Mouse (Mus musculus) lung, embryonic 14.5 days (tissue): ENCODE results near the gene Chst1. TPM values are rescaled to one million over a fixed set of nuclear protein-coding genes. Genes with fewer than 3 reads are reported as not detected.

Experiments used
- ATAC-seq: fragments of 200-750 bp; cut with Nextera tagmentation; 2 replicates; pipeline ENCODE4 v1.8.0; 2017; ENCODE audit warnings: mild to moderate bottlenecking, moderate TSS enrichment, moderate library complexity; ENCODE audit not compliant: insufficient read depth
- DNase-seq: peaks from one replicate; pipeline ENCODE4 v3.0.0-alpha.2; 2015
- H3K27ac ChIP-seq: fragments of 300-500 bp; sonication (generic); 2 replicates; pipeline ENCODE4 v1.5.1; 2014; ENCODE audit warnings: low read depth, mild to moderate bottlenecking, moderate library complexity
- H3K27me3 ChIP-seq: fragments of 300-500 bp; sonication (generic); 2 replicates; pipeline ENCODE4 v1.6.1; 2014; ENCODE audit warnings: low read length, control low read depth; ENCODE audit not compliant: insufficient read depth
- H3K36me3 ChIP-seq: fragments of 300-500 bp; sonication (generic); 2 replicates; pipeline ENCODE4 v1.6.1; 2014; ENCODE audit warnings: control low read depth; ENCODE audit not compliant: insufficient read depth
- H3K4me1 ChIP-seq: fragments of 300-500 bp; sonication (generic); 2 replicates; pipeline ENCODE4 v1.6.1; 2014; ENCODE audit warnings: antibody characterized with exemption, control low read depth; ENCODE audit not compliant: insufficient read depth
- H3K4me2 ChIP-seq: fragments of 300-500 bp; sonication (generic); 2 replicates; pipeline ENCODE4 v1.6.1; 2014; ENCODE audit warnings: mild to moderate bottlenecking
- H3K4me3 ChIP-seq: fragments of 300-500 bp; sonication (generic); 2 replicates; pipeline ENCODE4 v1.5.1; 2014; ENCODE audit warnings: low read depth, low read length
- H3K9ac ChIP-seq: fragments of 300-500 bp; sonication (generic); 2 replicates; pipeline ENCODE4 v1.6.1; 2014
- H3K9me3 ChIP-seq: fragments of 300-500 bp; sonication (generic); 2 replicates; pipeline ENCODE4 v1.6.1; 2016; ENCODE audit warnings: low read depth, low read length, control low read depth
- CTCF ChIP-seq: IDR thresholded peaks from 2 replicates; pipeline ENCODE4 v1.5.1; 2016; ENCODE audit warnings: antibody characterized with exemption, low read depth
- WGBS: fragments of 180-500 bp; shearing (Covaris S2); extraction: QIAGEN DNeasy Blood & Tissue Kit; methylation state at CpG from one replicate; pipeline ENCODE4 v1.1.7; 2014; 5-methylcytosine and 5-hydroxymethylcytosine counted together
- polyA plus RNA-seq: library from polyadenylated mRNA; unstranded; fragments of >200 nt; fragmentation: Nextera tagmentation; extraction: Ambion mirVana; gene quantifications from 2 replicates; pipeline ENCODE4 v1.2.1, GENCODE M21; 2014

The Chst1 gene
- polyA plus RNA-seq, 1 experiment from 2014 or later = 1.8 TPM

- Histone ChIP-seq H3K27me3 (no peaks in the 10 kb centered on the region), H3K4me1 (no peaks in the 10 kb centered on the region), H3K27ac (no peak overlapping the region), H3K9me3 (no peaks in the 10 kb centered on the region), H3K9ac (no peak overlapping the region), H3K4me3 (no peak overlapping the region), H3K36me3 (no peaks in the 10 kb centered on the region), H3K4me2 (no peak overlapping the region)
- ATAC-seq (peak; percentile 9; the same call in 1 of the 2 replicates), DNase-seq (peak; percentile 89)
- 53% methylated on average over 4 of the region's 4 CpGs for WGBS
- peak; percentile 96 for TF ChIP-seq CTCF
These were observed 9.5 kb downstream of the Chst1 start for GRCm38 (mm10) chr2:92608810-92609581.

- WGBS = 80% methylated on average over 3 of the region's 3 CpGs
- Histone ChIP-seq H3K27me3 (no peaks in the 10 kb centered on the region), H3K9ac (no peak overlapping the region), H3K36me3 (no peaks in the 10 kb centered on the region), H3K4me3 (no peak overlapping the region), H3K9me3 (no peaks in the 10 kb centered on the region), H3K4me1 (no peaks in the 10 kb centered on the region), H3K4me2 (no peak overlapping the region), H3K27ac (no peak overlapping the region)
- DNase-seq (no peak), ATAC-seq (no peak)
- TF ChIP-seq CTCF = no peak
These were observed 10.3 kb downstream of the Chst1 start for GRCm38 (mm10) chr2:92609704-92610379.

GRCm38 (mm10) chr2:92613645-92614044 is 14.1 kb downstream of the Chst1 start:
- DNase-seq (no peak), ATAC-seq (no peak)
- WGBS = 87% methylated on average over 15 of the region's 15 CpGs
- no peaks in the 10 kb centered on the region for H3K4me1 ChIP-seq
- TF ChIP-seq CTCF = no peak
- H3K9ac ChIP-seq = no peak overlapping the region
- H3K4me2 ChIP-seq = no peak overlapping the region
- H3K9me3 ChIP-seq = no peaks in the 10 kb centered on the region
- H3K4me3 ChIP-seq = no peak overlapping the region
- no peaks in the 10 kb centered on the region for H3K27me3 ChIP-seq
- H3K27ac ChIP-seq = no peak overlapping the region
- no peaks in the 10 kb centered on the region for H3K36me3 ChIP-seq

GRCm38 (mm10) chr2:92614106-92614505 is 14.6 kb downstream of the Chst1 start:
- Histone ChIP-seq H3K4me2 (no peak overlapping the region), H3K27me3 (no peaks in the 10 kb centered on the region), H3K4me1 (no peaks in the 10 kb centered on the region), H3K9me3 (no peaks in the 10 kb centered on the region), H3K4me3 (no peak overlapping the region), H3K27ac (no peak overlapping the region), H3K36me3 (no peaks in the 10 kb centered on the region), H3K9ac (no peak overlapping the region)
- 86% methylated on average over 14 of the region's 14 CpGs for WGBS
- no peak for TF ChIP-seq CTCF
- ATAC-seq = no peak
- DNase-seq = no peak

GRCm38 (mm10) chr2:92617077-92617756 is 17.7 kb downstream of the Chst1 start:
- DNase-seq (no peak), ATAC-seq (no peak)
- no peak for TF ChIP-seq CTCF
- no peak overlapping the region for H3K4me2 ChIP-seq
- H3K4me1 ChIP-seq = no peaks in the 10 kb centered on the region
- H3K27ac ChIP-seq = no peak overlapping the region
- H3K36me3 ChIP-seq = no peaks in the 10 kb centered on the region
- WGBS = 65% methylated on average over 16 of the region's 16 CpGs
- no peak overlapping the region for H3K4me3 ChIP-seq
- no peak overlapping the region for H3K9ac ChIP-seq
- H3K9me3 ChIP-seq = no peaks in the 10 kb centered on the region
- no peaks in the 10 kb centered on the region for H3K27me3 ChIP-seq

GRCm38 (mm10) chr2:92618016-92618415 is 18.5 kb downstream of the Chst1 start:
- no peak for ATAC-seq
- Histone ChIP-seq H3K4me2 (no peak overlapping the region), H3K9me3 (no peaks in the 10 kb centered on the region), H3K36me3 (no peaks in the 10 kb centered on the region), H3K4me1 (no peaks in the 10 kb centered on the region), H3K9ac (no peak overlapping the region), H3K27ac (no peak overlapping the region), H3K27me3 (no peaks in the 10 kb centered on the region), H3K4me3 (no peak overlapping the region)
- DNase-seq = peak; percentile 12
- TF ChIP-seq CTCF = no peak
- WGBS = 55% methylated on average over 6 of the region's 6 CpGs

GRCm38 (mm10) chr2:92627633-92628032 is 28.1 kb downstream of the Chst1 start:
- no peak overlapping the region for H3K9ac ChIP-seq
- H3K4me1 ChIP-seq = no peaks in the 10 kb centered on the region
- no peak overlapping the region for H3K4me3 ChIP-seq
- H3K27me3 ChIP-seq = no peaks in the 10 kb centered on the region
- DNase-seq = no peak
- no peaks in the 10 kb centered on the region for H3K9me3 ChIP-seq
- no peak for TF ChIP-seq CTCF
- no peaks in the 10 kb centered on the region for H3K36me3 ChIP-seq
- no peak overlapping the region for H3K4me2 ChIP-seq
- ATAC-seq = no peak
- no peak overlapping the region for H3K27ac ChIP-seq
- 25% methylated on average over 2 of the region's 2 CpGs for WGBS
